Mouse (Mus musculus) heart, postnatal 0 days (tissue): ENCODE measurements around the gene Magi1. TPM values are rescaled to one million over a fixed set of nuclear protein-coding genes. Genes with fewer than 3 reads are reported as not detected.

Experiments used
- ATAC-seq: fragments of 200-750 bp; cut with Nextera tagmentation; 2 replicates; pipeline ENCODE4 v1.8.0; 2017; ENCODE audit warnings: low read depth, moderate number of reproducible peaks, moderate library complexity; ENCODE audit not compliant: insufficient read depth
- DNase-seq: peaks from one replicate; pipeline ENCODE4 v3.0.0-alpha.2; 2016; ENCODE audit warnings: low spot score
- H3K27ac ChIP-seq: fragments of 300-500 bp; sonication (generic); 2 replicates; pipeline ENCODE4 v1.5.1; 2014; ENCODE audit warnings: low read depth, mild to moderate bottlenecking
- H3K27me3 ChIP-seq: fragments of 300-500 bp; sonication (generic); 2 replicates; pipeline ENCODE4 v1.6.1; 2014; ENCODE audit warnings: low read length, mixed read lengths; ENCODE audit not compliant: control insufficient read depth, insufficient read depth
- H3K36me3 ChIP-seq: fragments of 300-500 bp; sonication (generic); replicated peaks from 2 replicates; pipeline ENCODE4 v1.6.1; 2014; ENCODE audit warnings: low read length, mixed read lengths; ENCODE audit not compliant: control insufficient read depth, insufficient read depth
- H3K4me1 ChIP-seq: fragments of 300-500 bp; sonication (generic); 2 replicates; pipeline ENCODE4 v1.6.1; 2014; ENCODE audit warnings: antibody characterized with exemption; ENCODE audit not compliant: control insufficient read depth, insufficient read depth
- H3K4me2 ChIP-seq: fragments of 300-500 bp; sonication (generic); 2 replicates; pipeline ENCODE4 v1.6.1; 2014; ENCODE audit warnings: low read depth, mild to moderate bottlenecking, low read length, moderate library complexity
- H3K4me3 ChIP-seq: fragments of 300-500 bp; sonication (generic); 2 replicates; pipeline ENCODE4 v1.5.1; 2014; ENCODE audit warnings: low read depth, low read length
- H3K9ac ChIP-seq: fragments of 300-500 bp; sonication (generic); replicated peaks from 2 replicates; pipeline ENCODE4 v1.6.1; 2014; ENCODE audit warnings: low read depth, low read length, mixed read lengths
- H3K9me3 ChIP-seq: fragments of 300-500 bp; sonication (generic); replicated peaks from 2 replicates; pipeline ENCODE4 v1.6.1; 2016; ENCODE audit warnings: low read length; ENCODE audit not compliant: control insufficient read depth
- CTCF ChIP-seq: IDR thresholded peaks from 2 replicates; pipeline ENCODE4 v1.5.1; 2016; ENCODE audit warnings: antibody characterized with exemption, control low read depth, low read depth
- EP300 ChIP-seq: IDR thresholded peaks from 2 replicates; pipeline ENCODE4 v1.6.1; 2016; ENCODE audit warnings: antibody characterized with exemption, low read depth
- WGBS: fragments of 180-500 bp; shearing (Covaris S2); extraction: QIAGEN DNeasy Blood & Tissue Kit; methylation state at CpG from one replicate; pipeline ENCODE4 v1.1.7; 2014; 5-methylcytosine and 5-hydroxymethylcytosine counted together
- polyA plus RNA-seq: library from polyadenylated mRNA; unstranded; fragments of >200 nt; fragmentation: Nextera tagmentation; extraction: Ambion mirVana; gene quantifications from 2 replicates; pipeline ENCODE4 v1.2.1, GENCODE M21; 2015
- total RNA-seq: library from RNA; depleted of rRNA; stranded (reverse); fragments of >200 nt; gene quantifications from 2 replicates; pipeline ENCODE4 v1.2.3, GENCODE M21; 2014; ENCODE audit warnings: low replicate concordance; rRNA removed

Magi1 gene
- total RNA-seq (15.3 and 20.4 TPM in 2 replicates), polyA plus RNA-seq (4.4 and 4.6 TPM in 2 replicates)

DNA sequence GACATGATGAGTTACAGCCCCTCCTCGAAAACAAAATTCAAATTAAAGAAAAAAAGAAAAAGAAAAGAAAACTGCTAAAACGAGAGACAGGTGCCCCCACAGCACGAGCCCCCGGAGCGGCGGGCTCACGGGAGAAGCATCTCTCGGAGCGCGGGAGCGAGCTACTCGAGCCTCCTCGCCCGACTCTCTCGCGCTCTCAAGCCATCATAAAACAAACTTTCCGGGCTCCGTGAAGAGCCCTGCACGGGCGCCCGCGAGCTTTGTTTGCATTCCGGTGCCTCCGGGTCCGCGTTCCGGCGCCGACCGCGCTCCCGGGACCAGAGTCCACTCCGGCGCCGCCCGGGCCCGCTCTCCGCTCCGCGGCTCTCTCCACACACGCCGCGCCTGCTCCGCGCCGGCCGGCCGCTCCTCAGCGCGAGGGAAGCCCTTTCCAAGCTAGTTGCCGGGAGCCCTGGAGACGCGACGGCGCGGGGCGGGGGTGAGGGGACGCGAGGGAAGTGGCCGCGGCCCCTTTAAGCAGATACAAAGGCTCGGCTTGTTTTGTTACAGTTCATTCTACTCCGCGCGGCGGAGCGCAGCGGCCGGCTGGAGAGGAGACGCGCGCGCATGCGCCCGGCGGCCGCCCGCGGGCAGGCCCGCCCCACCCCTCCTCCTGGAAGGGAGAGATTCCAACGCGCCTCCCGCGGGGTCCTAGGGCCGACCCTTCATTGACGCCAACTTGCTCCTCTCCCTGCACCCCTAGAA is at the start of gene Magi1:
Gene Magi1 (minus strand): TSS at position 600 of the 744 bp plus-strand sequence.
- peak within 1 kb of the TSS; percentile 91 for H3K4me2 ChIP-seq
- H3K9ac ChIP-seq: peak within 1 kb of the TSS; percentile 85
- under 1% methylated on average over 83 of the region's 86 CpGs for WGBS
- ATAC-seq: peak; percentile 93
- H3K9me3 ChIP-seq: 0 out of 2 replicates have a peak, but pooled peaks cover 9% of the 10 kb centered on the region
- H3K36me3 ChIP-seq: no peaks in the 10 kb centered on the region
- DNase-seq: peak; percentile 96
- H3K4me3 ChIP-seq: peak within 1 kb of the TSS; percentile 84
- TF ChIP-seq CTCF: no peak
- TF ChIP-seq EP300: no peak; the same call in 1 of the 2 replicates
- no peaks in the 10 kb centered on the region for H3K27me3 ChIP-seq
- peak within 1 kb of the TSS; percentile 97 for H3K27ac ChIP-seq
- H3K4me1 ChIP-seq: peaks cover 11% of the 10 kb centered on the region

DNA sequence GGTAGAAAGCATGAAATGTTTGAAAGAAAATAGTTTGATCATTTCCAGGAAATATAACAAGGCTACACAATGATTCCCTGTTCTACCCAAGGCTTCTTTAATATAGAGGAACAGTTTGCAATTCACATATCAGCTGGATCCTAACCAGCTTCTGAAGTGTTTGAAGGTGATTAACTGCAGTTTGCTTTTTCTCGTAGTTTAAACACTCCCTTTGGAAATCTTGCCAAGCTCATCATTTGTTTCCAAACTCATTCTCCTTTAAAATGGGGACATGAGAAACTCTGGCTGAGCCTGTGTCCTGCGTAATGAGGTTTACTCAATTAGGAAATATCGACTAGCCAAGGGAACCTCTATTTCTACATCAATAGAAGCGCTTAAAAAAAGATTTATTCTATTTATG is 43.4 kb upstream of the Magi1 start:
- 79% methylated on average over 4 of the region's 4 CpGs for WGBS
- no peak for TF ChIP-seq CTCF
- no peak for TF ChIP-seq EP300
- H3K27ac ChIP-seq: no peak overlapping the region
- no peak overlapping the region for H3K4me2 ChIP-seq
- H3K9ac ChIP-seq: no peak overlapping the region
- no peak overlapping the region for H3K4me3 ChIP-seq
- no peaks in the 10 kb centered on the region for H3K27me3 ChIP-seq
- H3K9me3 ChIP-seq: no peaks in the 10 kb centered on the region
- H3K4me1 ChIP-seq: no peaks in the 10 kb centered on the region
- no peak for ATAC-seq
- H3K36me3 ChIP-seq: no peaks in the 10 kb centered on the region
- no peak for DNase-seq

- H3K4me2 ChIP-seq: no peak overlapping the region
- no peak overlapping the region for H3K4me3 ChIP-seq
- H3K27ac ChIP-seq: no peak overlapping the region
- no peaks in the 10 kb centered on the region for H3K9me3 ChIP-seq
- no peaks in the 10 kb centered on the region for H3K36me3 ChIP-seq
- WGBS: 51% methylated on average over 3 of the region's 3 CpGs
- no peak overlapping the region for H3K9ac ChIP-seq
- no peaks in the 10 kb centered on the region for H3K4me1 ChIP-seq
- DNase-seq: no peak
- TF ChIP-seq CTCF (no peak), EP300 (no peak)
- no peak for ATAC-seq
- H3K27me3 ChIP-seq: no peaks in the 10 kb centered on the region
Observed at GRCm38 (mm10) chr6:94316886-94317285, 33.2 kb upstream of the Magi1 start.

DNA sequence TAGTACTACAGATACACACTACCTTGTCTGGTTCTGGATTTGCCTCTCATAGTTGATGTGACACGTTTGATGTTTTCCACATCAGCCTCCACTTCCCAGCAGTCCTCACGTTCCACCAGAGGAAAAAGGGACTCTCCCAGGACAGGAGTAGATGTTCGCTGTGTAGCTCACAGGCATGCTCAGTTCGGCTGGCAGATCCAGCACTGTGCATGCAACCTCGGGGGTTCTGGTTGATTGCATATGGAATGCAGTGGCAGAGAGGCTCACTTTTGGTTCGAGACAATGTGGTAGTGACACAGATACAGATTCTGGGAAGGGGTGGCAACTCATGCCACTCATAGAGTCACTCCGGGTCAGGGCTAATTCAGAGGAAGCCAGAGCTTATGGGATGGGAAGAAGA is 28.6 kb upstream of the Magi1 start:
- Histone ChIP-seq H3K36me3 (no peaks in the 10 kb centered on the region), H3K27me3 (no peaks in the 10 kb centered on the region), H3K4me1 (peaks cover 5% of the 10 kb centered on the region; the same call in 1 of the 2 replicates), H3K9me3 (no peaks in the 10 kb centered on the region), H3K9ac (no peak overlapping the region), H3K4me2 (no peak overlapping the region), H3K4me3 (no peak overlapping the region), H3K27ac (no peak overlapping the region)
- ATAC-seq (no peak), DNase-seq (no peak)
- no peak for TF ChIP-seq CTCF
- TF ChIP-seq EP300: no peak
- 52% methylated on average over 7 of the region's 7 CpGs for WGBS

DNA sequence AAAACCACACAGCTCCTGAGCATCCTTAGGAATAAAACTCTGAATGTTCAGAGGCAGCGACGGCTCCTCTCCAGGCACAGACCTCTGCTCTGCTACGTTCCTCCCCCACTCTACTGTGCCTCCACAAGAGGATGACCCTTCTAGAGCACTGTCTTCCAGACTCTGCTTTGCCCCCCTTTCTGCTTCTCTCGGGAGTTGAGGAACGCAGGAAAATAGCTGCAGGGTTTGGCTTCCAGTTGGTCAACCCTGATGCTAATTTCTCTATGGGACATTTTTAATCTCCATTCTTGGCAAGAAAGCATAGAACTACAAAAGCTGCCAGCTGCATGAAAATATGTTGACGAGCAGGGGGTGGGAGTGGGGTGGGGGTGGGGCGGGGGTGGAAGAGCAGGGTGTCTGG is 24.8 kb upstream of the Magi1 start:
- Histone ChIP-seq H3K4me1 (peaks cover 10% of the 10 kb centered on the region), H3K9ac (no peak overlapping the region), H3K9me3 (0 out of 2 replicates have a peak, but pooled peaks cover 3% of the 10 kb centered on the region), H3K4me3 (no peak overlapping the region), H3K36me3 (no peaks in the 10 kb centered on the region), H3K27me3 (no peaks in the 10 kb centered on the region), H3K4me2 (peak overlapping the region; percentile 31; the same call in 1 of the 2 replicates), H3K27ac (no peak overlapping the region)
- WGBS: 29% methylated on average over 7 of the region's 7 CpGs
- DNase-seq (peak; percentile 17), ATAC-seq (no peak)
- TF ChIP-seq CTCF (no peak), EP300 (no peak)
